Mouse (Mus musculus): ENCODE data around the gene N4bp1. TPM values are rescaled to one million over a fixed set of nuclear protein-coding genes. Genes with fewer than 3 reads are reported as not detected.

Gene N4bp1
- total and polyA plus RNA-seq, 2 experiments from 2014 or later = 3.8 to 7.6 TPM

- ATAC-seq (ENCODE audit: insufficient read depth, low read depth) (no peak), DNase-seq (ENCODE audit: low spot score) (no peak)
- H3K9ac ChIP-seq (replicated peaks; ENCODE audit: low read depth, low read length) = no peak overlapping the region
- H3K27me3 ChIP-seq (ENCODE audit: control insufficient read depth, insufficient read depth, low read length) = no peaks in the 10 kb centered on the region
- H3K4me3 ChIP-seq (ENCODE audit: low read depth, low read length) = no peak overlapping the region
- no peaks in the 10 kb centered on the region for H3K36me3 ChIP-seq (replicated peaks; ENCODE audit: control insufficient read depth, insufficient read depth, low read length)
- 71% methylated on average over 4 of the region's 4 CpGs for WGBS
- no peak overlapping the region for H3K27ac ChIP-seq (ENCODE audit: low read depth)
- no peaks in the 10 kb centered on the region for H3K9me3 ChIP-seq (replicated peaks; ENCODE audit: control insufficient read depth, low read length)
- no peaks in the 10 kb centered on the region for H3K4me1 ChIP-seq (ENCODE audit: control insufficient read depth, insufficient read depth)
- TF ChIP-seq EP300 (IDR thresholded peaks at IDR 0.05; ENCODE audit: low read depth) (no peak), CTCF (IDR thresholded peaks at IDR 0.05; ENCODE audit: low read depth) (no peak)
- H3K4me2 ChIP-seq (ENCODE audit: low read depth, low read length) = no peak overlapping the region
Measured at GRCm38 (mm10) chr8:86919262-86919661, 34.2 kb upstream of the N4bp1 start.

- no peaks in the 10 kb centered on the region for H3K27me3 ChIP-seq (ENCODE audit: control insufficient read depth, insufficient read depth, low read length)
- no peaks in the 10 kb centered on the region for H3K36me3 ChIP-seq (replicated peaks; ENCODE audit: control insufficient read depth, insufficient read depth, low read length)
- 78% methylated on average over 2 of the region's 2 CpGs for WGBS
- no peak for DNase-seq (ENCODE audit: low spot score)
- H3K27ac ChIP-seq (ENCODE audit: low read depth) = no peak overlapping the region
- H3K9ac ChIP-seq (replicated peaks; ENCODE audit: low read depth, low read length) = no peak overlapping the region
- ATAC-seq (ENCODE audit: insufficient read depth, low read depth) = no peak
- no peak overlapping the region for H3K4me3 ChIP-seq (ENCODE audit: low read depth, low read length)
- TF ChIP-seq CTCF (IDR thresholded peaks at IDR 0.05; ENCODE audit: low read depth) (no peak), EP300 (IDR thresholded peaks at IDR 0.05; ENCODE audit: low read depth) (no peak)
- H3K4me2 ChIP-seq (ENCODE audit: low read depth, low read length) = no peak overlapping the region
- H3K9me3 ChIP-seq (replicated peaks; ENCODE audit: control insufficient read depth, low read length) = no peaks in the 10 kb centered on the region
- no peaks in the 10 kb centered on the region for H3K4me1 ChIP-seq (ENCODE audit: control insufficient read depth, insufficient read depth)
Measured at GRCm38 (mm10) chr8:86918093-86918492, 33.0 kb upstream of the N4bp1 start.

GRCm38 (mm10) chr8:86917689-86918088 lies 32.6 kb upstream of the N4bp1 start:
- Histone ChIP-seq H3K9ac (replicated peaks; ENCODE audit: low read depth, low read length) (no peak overlapping the region), H3K36me3 (replicated peaks; ENCODE audit: control insufficient read depth, insufficient read depth, low read length) (no peaks in the 10 kb centered on the region), H3K27me3 (ENCODE audit: control insufficient read depth, insufficient read depth, low read length) (no peaks in the 10 kb centered on the region), H3K27ac (ENCODE audit: low read depth) (no peak overlapping the region), H3K4me2 (ENCODE audit: low read depth, low read length) (no peak overlapping the region), H3K9me3 (replicated peaks; ENCODE audit: control insufficient read depth, low read length) (no peaks in the 10 kb centered on the region), H3K4me1 (ENCODE audit: control insufficient read depth, insufficient read depth) (no peaks in the 10 kb centered on the region), H3K4me3 (ENCODE audit: low read depth, low read length) (no peak overlapping the region)
- TF ChIP-seq EP300 (IDR thresholded peaks at IDR 0.05; ENCODE audit: low read depth) (no peak), CTCF (IDR thresholded peaks at IDR 0.05; ENCODE audit: low read depth) (no peak)
- DNase-seq (ENCODE audit: low spot score) = no peak
- no peak for ATAC-seq (ENCODE audit: insufficient read depth, low read depth)
- WGBS = 80% methylated on average over 2 of the region's 2 CpGs

- Histone ChIP-seq H3K9ac (replicated peaks; ENCODE audit: low read depth, low read length) (no peak overlapping the region), H3K4me2 (ENCODE audit: low read depth, low read length) (no peak overlapping the region), H3K4me3 (ENCODE audit: low read depth, low read length) (no peak overlapping the region), H3K9me3 (replicated peaks; ENCODE audit: control insufficient read depth, low read length) (no peaks in the 10 kb centered on the region), H3K4me1 (ENCODE audit: control insufficient read depth, insufficient read depth) (no peaks in the 10 kb centered on the region), H3K27ac (ENCODE audit: low read depth) (no peak overlapping the region), H3K27me3 (ENCODE audit: control insufficient read depth, insufficient read depth, low read length) (no peaks in the 10 kb centered on the region), H3K36me3 (replicated peaks; ENCODE audit: control insufficient read depth, insufficient read depth, low read length) (no peaks in the 10 kb centered on the region)
- ATAC-seq (ENCODE audit: insufficient read depth, low read depth) (no peak), DNase-seq (ENCODE audit: low spot score) (no peak)
- TF ChIP-seq CTCF (IDR thresholded peaks at IDR 0.05; ENCODE audit: low read depth) (no peak), EP300 (IDR thresholded peaks at IDR 0.05; ENCODE audit: low read depth) (no peak)
- WGBS = 86% methylated on average over 4 of the region's 4 CpGs
Measured at GRCm38 (mm10) chr8:86916369-86916768, 31.3 kb upstream of the N4bp1 start.

- Histone ChIP-seq H3K36me3 (replicated peaks; ENCODE audit: control insufficient read depth, insufficient read depth, low read length) (no peaks in the 10 kb centered on the region), H3K4me2 (ENCODE audit: low read depth, low read length) (no peak overlapping the region), H3K4me3 (ENCODE audit: low read depth, low read length) (no peak overlapping the region), H3K27ac (ENCODE audit: low read depth) (no peak overlapping the region), H3K27me3 (ENCODE audit: control insufficient read depth, insufficient read depth, low read length) (no peaks in the 10 kb centered on the region), H3K9ac (replicated peaks; ENCODE audit: low read depth, low read length) (no peak overlapping the region), H3K9me3 (replicated peaks; ENCODE audit: control insufficient read depth, low read length) (no peaks in the 10 kb centered on the region), H3K4me1 (ENCODE audit: control insufficient read depth, insufficient read depth) (no peaks in the 10 kb centered on the region)
- DNase-seq (ENCODE audit: low spot score) = no peak
- ATAC-seq (ENCODE audit: insufficient read depth, low read depth) = no peak
- 73% methylated on average over 8 of the region's 8 CpGs for WGBS
- TF ChIP-seq EP300 (IDR thresholded peaks at IDR 0.05; ENCODE audit: low read depth) = no peak
- no peak for TF ChIP-seq CTCF (IDR thresholded peaks at IDR 0.05; ENCODE audit: low read depth)
Measured at GRCm38 (mm10) chr8:86911136-86911535, 26.1 kb upstream of the N4bp1 start.

GRCm38 (mm10) chr8:86910250-86910649 lies 25.2 kb upstream of the N4bp1 start:
- Histone ChIP-seq H3K4me2 (ENCODE audit: low read depth, low read length) (no peak overlapping the region), H3K4me1 (ENCODE audit: control insufficient read depth, insufficient read depth) (no peaks in the 10 kb centered on the region), H3K27ac (ENCODE audit: low read depth) (no peak overlapping the region), H3K36me3 (replicated peaks; ENCODE audit: control insufficient read depth, insufficient read depth, low read length) (no peaks in the 10 kb centered on the region), H3K9me3 (replicated peaks; ENCODE audit: control insufficient read depth, low read length) (no peaks in the 10 kb centered on the region), H3K9ac (replicated peaks; ENCODE audit: low read depth, low read length) (no peak overlapping the region), H3K27me3 (ENCODE audit: control insufficient read depth, insufficient read depth, low read length) (no peaks in the 10 kb centered on the region), H3K4me3 (ENCODE audit: low read depth, low read length) (no peak overlapping the region)
- DNase-seq (ENCODE audit: low spot score) (no peak), ATAC-seq (ENCODE audit: insufficient read depth, low read depth) (no peak)
- WGBS = 76% methylated on average over 7 of the region's 7 CpGs
- TF ChIP-seq EP300 (IDR thresholded peaks at IDR 0.05; ENCODE audit: low read depth) (no peak), CTCF (IDR thresholded peaks at IDR 0.05; ENCODE audit: low read depth) (no peak)

All from heart, postnatal 0 days (tissue).